Mouse (Mus musculus) intestine, postnatal 0 days (tissue): Measurements from ENCODE around the gene Spats2. TPM values are rescaled to one million over a fixed set of nuclear protein-coding genes. Genes with fewer than 3 reads are reported as not detected.
"Not testable (repeated sequence)": the region's sequence is repeated elsewhere in the genome, so short reads cannot be mapped to it uniquely, and the experiment has no call there.

Experiments
- ATAC-seq: fragments of 200-750 bp; cut with Nextera tagmentation; 2 replicates; pipeline ENCODE4 v1.8.0; 2017; ENCODE audit warnings: mild to moderate bottlenecking, moderate TSS enrichment, moderate library complexity
- H3K27ac ChIP-seq: fragments of 300-500 bp; sonication (generic); 2 replicates; pipeline ENCODE4 v1.5.1; 2014; ENCODE audit warnings: mild to moderate bottlenecking, low read depth, low read length, moderate library complexity
- H3K27me3 ChIP-seq: fragments of 300-500 bp; sonication (generic); replicated peaks from 2 replicates; pipeline ENCODE4 v1.6.1; 2014; ENCODE audit warnings: low read length, mixed read lengths; ENCODE audit not compliant: control insufficient read depth, insufficient read depth
- H3K36me3 ChIP-seq: fragments of 300-500 bp; sonication (generic); 2 replicates; pipeline ENCODE4 v1.6.1; 2014; ENCODE audit warnings: mild to moderate bottlenecking, moderate library complexity; ENCODE audit not compliant: control insufficient read depth, insufficient read depth
- H3K4me1 ChIP-seq: fragments of 300-500 bp; sonication (generic); replicated peaks from 2 replicates; pipeline ENCODE4 v1.6.1; 2014; ENCODE audit warnings: antibody characterized with exemption, low read length, mixed read lengths; ENCODE audit not compliant: control insufficient read depth, insufficient read depth
- H3K4me2 ChIP-seq: fragments of 300-500 bp; sonication (generic); replicated peaks from 2 replicates; pipeline ENCODE4 v1.6.1; 2014; ENCODE audit warnings: low read depth, mild to moderate bottlenecking, moderate library complexity
- H3K4me3 ChIP-seq: fragments of 300-500 bp; sonication (generic); 2 replicates; pipeline ENCODE4 v1.5.1; 2014; ENCODE audit warnings: low read depth, low read length
- H3K9ac ChIP-seq: fragments of 300-500 bp; sonication (generic); 2 replicates; pipeline ENCODE4 v1.6.1; 2014; ENCODE audit warnings: mild to moderate bottlenecking, low read depth, low read length
- H3K9me3 ChIP-seq: fragments of 300-500 bp; sonication (generic); 2 replicates; pipeline ENCODE4 v1.6.1; 2016; ENCODE audit warnings: mixed run types; ENCODE audit not compliant: control insufficient read depth
- CTCF ChIP-seq: sonication (generic); IDR thresholded peaks from 2 replicates; pipeline ENCODE4 v1.5.1; 2016; ENCODE audit warnings: low read depth, mild to moderate bottlenecking, control low read depth, antibody characterized with exemption, moderate library complexity
- WGBS: fragments of 180-500 bp; shearing (Covaris S2); extraction: QIAGEN DNeasy Blood & Tissue Kit; methylation state at CpG from one replicate; pipeline ENCODE4 v1.1.7; 2014; 5-methylcytosine and 5-hydroxymethylcytosine counted together
- polyA plus RNA-seq: library from polyadenylated mRNA; unstranded; fragments of >200 nt; fragmentation: Nextera tagmentation; extraction: Ambion mirVana; gene quantifications from 2 replicates; pipeline ENCODE4 v1.2.1, GENCODE M21; 2015

Gene Spats2
- polyA plus RNA-seq, 1 experiment from 2014 or later: 14.3 TPM

- 91% methylated on average over 7 of the region's 7 CpGs for WGBS
- H3K4me3 ChIP-seq: no peak overlapping the region
- peaks cover 23% of the 10 kb centered on the region for H3K36me3 ChIP-seq
- H3K9ac ChIP-seq: no peak overlapping the region
- ATAC-seq: no peak
- H3K4me2 ChIP-seq: no peak overlapping the region
- H3K4me1 ChIP-seq: no peaks in the 10 kb centered on the region
- H3K27ac ChIP-seq: no peak overlapping the region
- no peak for TF ChIP-seq CTCF
- no peaks in the 10 kb centered on the region for H3K27me3 ChIP-seq
- no peaks in the 10 kb centered on the region for H3K9me3 ChIP-seq
Measured at GRCm38 (mm10) chr15:99150516-99150915, 24.8 kb downstream of the Spats2 start.

GRCm38 (mm10) chr15:99151324-99151723, 25.6 kb downstream of the Spats2 start:
- no peak overlapping the region for H3K9ac ChIP-seq
- peaks cover 17% of the 10 kb centered on the region for H3K36me3 ChIP-seq
- TF ChIP-seq CTCF: no peak
- H3K27me3 ChIP-seq: no peaks in the 10 kb centered on the region
- no peak overlapping the region for H3K27ac ChIP-seq
- no peak overlapping the region for H3K4me2 ChIP-seq
- 52% methylated on average over 8 of the region's 8 CpGs for WGBS
- no peak for ATAC-seq
- no peak overlapping the region for H3K4me3 ChIP-seq
- H3K4me1 ChIP-seq: no peaks in the 10 kb centered on the region
- H3K9me3 ChIP-seq: no peaks in the 10 kb centered on the region

GRCm38 (mm10) chr15:99153466-99153865, 27.8 kb downstream of the Spats2 start:
- no peak overlapping the region for H3K4me3 ChIP-seq
- no peak overlapping the region for H3K4me2 ChIP-seq
- no peaks in the 10 kb centered on the region for H3K4me1 ChIP-seq
- H3K27ac ChIP-seq: no peak overlapping the region
- no peak for ATAC-seq
- WGBS: 92% methylated on average over 8 of the region's 8 CpGs
- no peaks in the 10 kb centered on the region for H3K9me3 ChIP-seq
- H3K27me3 ChIP-seq: no peaks in the 10 kb centered on the region
- H3K36me3 ChIP-seq: peaks cover 14% of the 10 kb centered on the region; the same call in 1 of the 2 replicates
- TF ChIP-seq CTCF: no peak
- H3K9ac ChIP-seq: no peak overlapping the region

GRCm38 (mm10) chr15:99154515-99154914, 28.8 kb downstream of the Spats2 start:
- ATAC-seq, H3K9ac ChIP-seq, H3K27ac ChIP-seq, H3K4me2 ChIP-seq, H3K4me1 ChIP-seq, H3K4me3 ChIP-seq, H3K9me3 ChIP-seq, H3K27me3 ChIP-seq, H3K36me3 ChIP-seq: not testable (repeated sequence)
- 72% methylated on average over 10 of the region's 10 CpGs for WGBS

- H3K4me1 ChIP-seq: no peaks in the 10 kb centered on the region
- 52% methylated on average over 12 of the region's 12 CpGs for WGBS
- no peaks in the 10 kb centered on the region for H3K27me3 ChIP-seq
- no peaks in the 10 kb centered on the region for H3K9me3 ChIP-seq
- no peak for TF ChIP-seq CTCF
- H3K4me2 ChIP-seq: no peak overlapping the region
- H3K4me3 ChIP-seq: no peak overlapping the region
- H3K9ac ChIP-seq: no peak overlapping the region
- peaks cover 5% of the 10 kb centered on the region for H3K36me3 ChIP-seq
- H3K27ac ChIP-seq: no peak overlapping the region; the same call in 1 of the 2 replicates
- peak; percentile 41; the same call in 1 of the 2 replicates for ATAC-seq
Measured at GRCm38 (mm10) chr15:99163512-99164365, 38.0 kb downstream of the Spats2 start.

GRCm38 (mm10) chr15:99172131-99172530, 46.4 kb downstream of the Spats2 start:
- Histone ChIP-seq H3K27ac (no peak overlapping the region), H3K4me3 (no peak overlapping the region), H3K36me3 (peaks cover 22% of the 10 kb centered on the region), H3K4me1 (no peaks in the 10 kb centered on the region), H3K4me2 (no peak overlapping the region), H3K27me3 (no peaks in the 10 kb centered on the region), H3K9me3 (no peaks in the 10 kb centered on the region), H3K9ac (no peak overlapping the region)
- ATAC-seq: no peak
- WGBS: 94% methylated on average over 6 of the region's 6 CpGs
- TF ChIP-seq CTCF: no peak
